Mouse (Mus musculus): ENCODE measurements around the gene Cybb.

DNA sequence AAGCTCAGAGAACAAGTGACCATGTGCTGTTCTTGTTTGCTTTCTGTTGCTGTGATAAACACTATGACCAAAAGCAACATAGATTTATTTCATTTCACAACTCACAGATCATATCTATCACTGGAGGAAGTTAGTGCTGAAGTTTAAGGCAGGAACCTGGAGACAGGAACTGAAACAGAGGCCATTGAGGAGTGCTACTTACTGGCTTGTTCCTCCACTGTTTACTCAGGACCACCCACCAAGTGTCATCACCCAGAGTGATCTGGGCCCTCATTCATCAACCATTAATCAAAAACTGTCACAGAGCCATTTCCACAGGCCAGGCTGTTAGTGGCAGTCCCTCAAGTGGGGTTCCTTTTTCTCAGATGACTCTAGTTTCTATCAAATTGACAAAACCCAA lies 13.1 kb downstream of the Cybb start:
- TF ChIP-seq EP300 (IDR thresholded peaks at IDR 0.05; ENCODE audit: low read depth), result no peak
- no peak for TF ChIP-seq CTCF (IDR thresholded peaks at IDR 0.05; ENCODE audit: low read depth)
